Mouse (Mus musculus): Measurements from ENCODE around the gene Irf3.

- TF ChIP-seq ZNF384 (IDR thresholded peaks at IDR 0.05; ENCODE audit: low read depth, low read length) (no peak), HCFC1 (IDR thresholded peaks at IDR 0.05; ENCODE audit: borderline replicate concordance, insufficient read depth, low read length) (no peak), MAFK (IDR thresholded peaks at IDR 0.05; ENCODE audit: insufficient read depth, low read depth, low read length) (no peak), ZC3H11A (IDR thresholded peaks at IDR 0.05; ENCODE audit: borderline replicate concordance, low read depth, low read length) (no peak)
Measured at GRCm38 (mm10) chr7:45020225-45020624, 22.8 kb downstream of the Irf3 start.
